Mouse (Mus musculus) liver, postnatal 0 days (tissue): ENCODE results near the gene Zswim9.

Experiments used
- CTCF ChIP-seq: sonication (generic); IDR thresholded peaks from 2 replicates; pipeline ENCODE4 v1.5.1; 2016; ENCODE audit warnings: antibody characterized with exemption, low read depth
- EP300 ChIP-seq: IDR thresholded peaks from 2 replicates; pipeline ENCODE4 v1.6.1; 2016; ENCODE audit warnings: antibody characterized with exemption, low read depth, mild to moderate bottlenecking

DNA sequence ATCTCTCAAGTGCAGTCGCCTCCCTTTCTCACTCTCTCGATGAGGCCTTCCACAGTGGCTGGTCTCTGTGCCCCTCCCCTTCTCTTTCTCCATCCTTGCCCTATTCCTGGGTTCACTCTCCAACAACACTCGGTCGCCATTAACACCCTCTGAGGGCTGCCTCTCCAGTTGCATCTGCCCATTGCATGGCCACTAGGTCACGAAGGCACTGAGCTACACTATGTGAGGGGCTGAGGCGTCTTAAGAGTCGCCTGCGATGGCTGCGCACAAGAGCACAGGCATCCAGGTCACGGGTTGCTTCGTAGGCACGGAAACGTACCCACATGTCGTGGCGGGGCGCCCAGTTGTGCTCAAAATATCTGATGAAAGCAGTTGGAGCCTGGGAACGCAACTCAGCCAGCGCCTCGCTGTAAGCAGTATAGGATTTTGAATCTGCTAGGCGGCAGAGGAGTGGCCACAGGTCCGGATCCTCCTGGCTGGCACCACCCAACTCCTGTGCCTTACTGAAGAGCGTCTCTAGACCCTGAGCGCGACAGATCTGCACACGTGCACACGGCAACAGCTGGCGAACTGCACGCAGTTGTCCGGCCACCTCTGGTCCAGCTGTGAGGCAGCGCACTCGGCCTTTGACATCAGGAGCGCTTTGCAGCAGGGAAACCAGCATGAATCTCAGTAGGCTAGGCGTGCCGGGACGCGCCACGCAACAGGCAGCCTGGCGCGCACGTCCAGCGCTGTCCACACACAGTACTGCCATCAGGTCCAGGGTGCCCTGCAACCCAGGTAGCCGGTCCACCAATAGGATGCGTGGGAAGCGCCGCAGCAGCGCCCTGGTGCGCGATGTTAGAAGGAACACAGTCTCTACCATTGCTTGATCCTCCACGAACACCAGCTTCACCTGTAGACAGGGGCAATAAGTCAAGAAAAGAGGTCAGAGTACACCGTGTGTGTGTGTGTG lies 17.5 kb downstream of the Zswim9 start:
- TF ChIP-seq EP300 = no peak
- no peak for TF ChIP-seq CTCF
